Mouse (Mus musculus) kidney, adult 2 months (tissue): ENCODE measurements around the gene Ndufa4l2. TPM values are rescaled to one million over a fixed set of nuclear protein-coding genes. Genes with fewer than 3 reads are reported as not detected.
A peak's percentile ranks its signal among the peaks of the same experiment; 100 is the strongest.

ENCODE experiments used
- DNase-seq: peaks from one replicate; pipeline ENCODE4 v3.0.0; 2021
- H3K27ac ChIP-seq: fragments of 200-500 bp; 2 replicates; pipeline ENCODE4 v1.5.1; 2012; ENCODE audit warnings: low read depth, low read length, control low read depth, inconsistent platforms; ENCODE audit not compliant: insufficient read depth
- H3K27me3 ChIP-seq: fragments of 200-500 bp; replicated peaks from 2 replicates; pipeline ENCODE4 v1.6.1; 2012; ENCODE audit warnings: mild to moderate bottlenecking, moderate library complexity, low read length, inconsistent platforms; ENCODE audit not compliant: control insufficient read depth, insufficient read depth
- H3K36me3 ChIP-seq: fragments of 200-500 bp; 2 replicates; pipeline ENCODE4 v1.6.1; 2012; ENCODE audit warnings: mild to moderate bottlenecking, moderate library complexity, low read length, inconsistent platforms; ENCODE audit not compliant: control insufficient read depth, insufficient read depth
- H3K4me1 ChIP-seq: fragments of 200-500 bp; 2 replicates; pipeline ENCODE4 v1.6.1; 2011; ENCODE audit warnings: low read length; ENCODE audit not compliant: control insufficient read depth, insufficient read depth
- H3K4me3 ChIP-seq: fragments of 200-500 bp; 2 replicates; pipeline ENCODE4 v1.5.1; 2011; ENCODE audit warnings: mild to moderate bottlenecking, low read depth, low read length, control low read depth; ENCODE audit not compliant: insufficient read depth
- CTCF ChIP-seq: fragments of 200-500 bp; conservative IDR thresholded peaks from 2 replicates; pipeline ENCODE4 v1.5.1; 2011; ENCODE audit warnings: low read depth, mild to moderate bottlenecking, control low read depth, low read length, moderate library complexity, mixed read lengths; ENCODE audit not compliant: insufficient read depth, insufficient read length
- POLR2A ChIP-seq: fragments of 200-500 bp; IDR thresholded peaks from one replicate; pipeline ENCODE4 v1.6.1; 2011; ENCODE audit warnings: low read depth, low read length, control low read depth
- WGBS: fragments of 180-500 bp; shearing (Covaris S2); methylation state at CpG from one replicate; pipeline ENCODE4 v1.1.7; 2018; 5-methylcytosine and 5-hydroxymethylcytosine counted together
- polyA plus RNA-seq: library from polyadenylated mRNA; depleted of rRNA; stranded (reverse); fragments of >200 nt; gene quantifications from 2 replicates; pipeline ENCODE4 v1.2.3, GENCODE M21; 2012; rRNA removed

Ndufa4l2 gene
- polyA plus RNA-seq, 1 experiment = 24.4 TPM

DNA sequence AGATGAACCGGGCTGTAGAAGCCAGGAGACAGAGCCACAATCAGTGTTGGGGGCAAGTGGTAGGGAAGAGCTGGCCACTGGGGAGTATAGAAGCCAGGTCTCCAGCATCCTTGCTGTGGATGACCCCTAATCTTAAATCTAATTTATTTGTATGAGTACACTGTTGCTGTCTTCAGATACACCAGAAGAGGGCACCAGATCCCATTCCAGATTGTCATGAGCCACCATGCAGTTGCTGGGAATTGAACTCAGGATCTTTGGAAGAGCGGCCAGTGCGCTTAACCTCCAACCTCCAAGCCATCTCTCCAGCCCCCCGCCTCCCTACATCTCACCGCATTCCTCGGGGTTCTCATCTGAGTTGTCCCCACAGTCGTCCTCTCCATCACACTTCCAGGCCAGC, 31.7 kb downstream of the Ndufa4l2 start:
- Histone ChIP-seq H3K27ac (no peak overlapping the region), H3K36me3 (no peaks in the 10 kb centered on the region), H3K4me3 (no peak overlapping the region), H3K4me1 (no peaks in the 10 kb centered on the region), H3K27me3 (no peaks in the 10 kb centered on the region)
- TF ChIP-seq POLR2A (no peak), CTCF (no peak)
- no peak for DNase-seq
- 87% methylated on average over 7 of the region's 7 CpGs for WGBS

DNA sequence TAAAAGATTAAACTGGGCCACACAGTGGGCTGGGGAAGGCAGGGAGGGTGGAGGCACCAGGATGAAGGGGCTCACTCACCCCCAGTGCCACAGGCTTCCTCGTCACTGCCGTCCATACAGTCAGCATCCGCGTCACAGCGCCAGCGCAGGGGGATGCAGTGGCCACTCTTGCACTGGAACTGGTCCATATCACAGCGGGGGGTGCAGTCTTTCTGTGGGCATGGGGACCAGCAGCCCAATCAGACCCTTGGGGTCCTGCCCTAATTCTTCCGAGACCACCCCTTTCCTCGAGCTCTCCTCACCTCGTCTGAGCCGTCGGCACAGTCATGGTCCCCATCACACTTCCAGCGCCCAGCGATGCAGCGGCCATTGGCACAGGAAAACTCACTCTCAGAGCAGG, 33.5 kb downstream of the Ndufa4l2 start:
- TF ChIP-seq POLR2A (no peak), CTCF (no peak)
- WGBS = 95% methylated on average over 15 of the region's 15 CpGs
- Histone ChIP-seq H3K4me3 (no peak overlapping the region), H3K36me3 (no peaks in the 10 kb centered on the region), H3K4me1 (no peaks in the 10 kb centered on the region), H3K27ac (no peak overlapping the region), H3K27me3 (no peaks in the 10 kb centered on the region)
- DNase-seq = no peak

GRCm38 (mm10) chr10:127549892-127550291, 35.1 kb downstream of the Ndufa4l2 start:
- TF ChIP-seq CTCF (no peak), POLR2A (no peak)
- WGBS = 81% methylated on average over 17 of the region's 17 CpGs
- no peaks in the 10 kb centered on the region for H3K36me3 ChIP-seq

GRCm38 (mm10) chr10:127555703-127556102, 40.9 kb downstream of the Ndufa4l2 start:
- no peaks in the 10 kb centered on the region for H3K36me3 ChIP-seq
- peak; percentile 38 for DNase-seq
- no peak overlapping the region for H3K4me3 ChIP-seq
- no peaks in the 10 kb centered on the region for H3K27me3 ChIP-seq
- TF ChIP-seq CTCF (peak; percentile 77), POLR2A (no peak)
- 78% methylated on average over 18 of the region's 18 CpGs for WGBS
- H3K27ac ChIP-seq = no peak overlapping the region
- H3K4me1 ChIP-seq = no peaks in the 10 kb centered on the region

More at GRCm38 (mm10) chr10:127549892-127550291, 35.1 kb downstream of the Ndufa4l2 start:
- H3K27me3 ChIP-seq = no peaks in the 10 kb centered on the region
- H3K4me3 ChIP-seq = no peak overlapping the region
- no peak overlapping the region for H3K27ac ChIP-seq
- no peak for DNase-seq
- no peaks in the 10 kb centered on the region for H3K4me1 ChIP-seq

DNA sequence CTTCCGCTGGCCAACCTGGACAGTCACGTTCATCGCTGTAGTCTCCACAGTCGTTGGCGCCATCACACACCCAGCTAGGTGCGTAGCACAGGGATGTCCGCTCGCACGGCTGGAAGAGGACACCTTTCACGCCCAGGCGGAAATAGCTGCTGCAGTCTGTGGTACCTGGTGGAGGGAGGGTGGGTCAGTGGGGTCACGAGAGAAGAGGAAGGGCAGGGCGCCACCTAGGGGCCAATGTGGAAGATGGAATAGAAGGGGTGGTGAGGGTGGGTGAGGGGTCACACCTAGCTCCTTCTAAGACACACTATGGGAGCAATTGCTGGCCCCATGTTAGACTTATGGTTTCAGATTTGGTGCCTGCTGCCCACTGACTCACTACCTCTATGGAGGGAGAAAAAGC, 42.6 kb downstream of the Ndufa4l2 start:
- H3K27ac ChIP-seq = no peak overlapping the region
- H3K4me1 ChIP-seq = no peaks in the 10 kb centered on the region
- TF ChIP-seq POLR2A (no peak), CTCF (peak; percentile 37)
- no peaks in the 10 kb centered on the region for H3K36me3 ChIP-seq
- no peak for DNase-seq
- H3K27me3 ChIP-seq = no peaks in the 10 kb centered on the region
- no peak overlapping the region for H3K4me3 ChIP-seq
- 84% methylated on average over 13 of the region's 13 CpGs for WGBS

DNA sequence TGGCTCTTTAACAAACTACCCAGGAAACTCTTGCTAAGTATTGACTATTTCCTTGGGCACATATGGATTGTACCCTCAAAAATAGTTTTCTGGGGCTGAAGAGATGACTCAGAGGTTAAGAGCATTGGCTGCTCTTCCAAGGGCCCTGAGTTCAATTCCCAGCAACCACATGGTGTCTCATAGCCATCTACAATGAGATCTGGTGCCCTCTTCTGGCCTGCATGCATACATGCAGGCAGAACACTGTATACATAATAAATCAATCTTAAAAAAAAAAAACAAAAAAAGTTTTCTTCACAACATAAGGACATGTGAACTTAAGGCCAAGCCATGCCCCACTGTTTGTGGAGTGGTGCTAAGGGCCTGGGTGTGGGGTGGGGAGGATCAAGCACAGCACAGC, 46.4 kb downstream of the Ndufa4l2 start:
- Histone ChIP-seq H3K36me3 (no peaks in the 10 kb centered on the region), H3K27ac (no peak overlapping the region), H3K4me1 (no peaks in the 10 kb centered on the region), H3K4me3 (no peak overlapping the region), H3K27me3 (no peaks in the 10 kb centered on the region)
- TF ChIP-seq CTCF (peak; percentile 14; the same call in 1 of the 2 replicates), POLR2A (no peak)
- DNase-seq = no peak

GRCm38 (mm10) chr10:127563840-127564239, 49.1 kb downstream of the Ndufa4l2 start:
- DNase-seq = no peak
- WGBS = 54% methylated on average over 8 of the region's 8 CpGs
- peak overlapping the region; percentile 11; the same call in 1 of the 2 replicates for H3K27ac ChIP-seq
- TF ChIP-seq POLR2A (no peak), CTCF (no peak)
- no peaks in the 10 kb centered on the region for H3K27me3 ChIP-seq
- no peaks in the 10 kb centered on the region for H3K4me1 ChIP-seq
- H3K36me3 ChIP-seq = no peaks in the 10 kb centered on the region
- H3K4me3 ChIP-seq = no peak overlapping the region

DNA sequence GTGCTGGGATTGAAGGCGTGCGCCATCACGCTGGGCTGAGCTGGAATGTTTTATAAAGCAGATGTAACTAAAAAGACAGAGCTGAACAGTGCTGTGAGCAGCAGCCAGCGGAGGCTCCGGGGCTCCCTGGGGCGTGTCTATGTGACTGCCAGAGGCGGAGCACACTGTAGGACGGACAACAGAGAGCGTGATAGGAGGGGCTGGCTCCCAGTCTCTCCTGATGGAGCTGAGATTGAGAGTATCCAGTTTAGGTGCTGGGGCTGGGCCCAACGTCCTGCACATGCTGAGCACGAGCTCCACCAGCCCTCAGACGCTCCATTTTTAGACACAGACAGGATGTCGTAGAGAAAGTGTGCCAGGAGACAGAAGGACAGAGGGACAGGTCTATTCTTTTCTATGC, 49.5 kb downstream of the Ndufa4l2 start:
- peak; percentile 30 for DNase-seq
- no peaks in the 10 kb centered on the region for H3K36me3 ChIP-seq
- no peaks in the 10 kb centered on the region for H3K4me1 ChIP-seq
- TF ChIP-seq POLR2A = no peak
- TF ChIP-seq CTCF = no peak
- peak overlapping the region; percentile 11; the same call in 1 of the 2 replicates for H3K27ac ChIP-seq
- H3K4me3 ChIP-seq = no peak overlapping the region
- 38% methylated on average over 13 of the region's 13 CpGs for WGBS
- H3K27me3 ChIP-seq = no peaks in the 10 kb centered on the region

Other genes with a start within 250 kb of the Ndufa4l2 start
- 181 and 184 TPM in 2 replicates for gene Dctn2, start 248.6 kb upstream of the Ndufa4l2 start, polyA plus RNA-seq
- gene Mbd6, start 225.9 kb upstream of the Ndufa4l2 start, polyA plus RNA-seq = 24.6 and 26.8 TPM in 2 replicates
- gene Mars, start 203.2 kb upstream of the Ndufa4l2 start, polyA plus RNA-seq = 44.4 and 48.3 TPM in 2 replicates
- 2.7 and 6.0 TPM in 2 replicates for gene Arhgap9, start 193.0 kb upstream of the Ndufa4l2 start, polyA plus RNA-seq
- 1.7 and 3.0 TPM in 2 replicates for gene Gli1, start 173.0 kb upstream of the Ndufa4l2 start, polyA plus RNA-seq
- gene Inhbe, start 160.6 kb upstream of the Ndufa4l2 start, polyA plus RNA-seq = not detected in 2 replicates
- gene Inhbc, start 144.5 kb upstream of the Ndufa4l2 start, polyA plus RNA-seq = 0.12 TPM in 1 of 2 replicates, not detected in the other
- gene R3hdm2, start 134.6 kb upstream of the Ndufa4l2 start, polyA plus RNA-seq = 93.8 and 101 TPM in 2 replicates
- 1.2 and 3.0 TPM in 2 replicates for gene Stac3, start 13.3 kb upstream of the Ndufa4l2 start, polyA plus RNA-seq
- gene Shmt2, start 7.5 kb downstream of the Ndufa4l2 start, polyA plus RNA-seq = 232 and 274 TPM in 2 replicates
- gene Nxph4, start 19.6 kb downstream of the Ndufa4l2 start, polyA plus RNA-seq = 2.0 and 2.2 TPM in 2 replicates
- gene Lrp1, start 106.2 kb downstream of the Ndufa4l2 start, polyA plus RNA-seq = 55.3 and 57.8 TPM in 2 replicates
- 70.2 and 72.1 TPM in 2 replicates for gene Stat6, start 128.0 kb downstream of the Ndufa4l2 start, polyA plus RNA-seq
- 2.3 and 2.5 TPM in 2 replicates for gene Nemp1, start 151.9 kb downstream of the Ndufa4l2 start, polyA plus RNA-seq
- 17.9 and 18.6 TPM in 2 replicates for gene Nab2, start 153.6 kb downstream of the Ndufa4l2 start, polyA plus RNA-seq
- gene Myo1a, start 190.2 kb downstream of the Ndufa4l2 start, polyA plus RNA-seq = 0.06 and 0.18 TPM in 2 replicates
- 0.26 TPM in 1 of 2 replicates, not detected in the other for gene Tac2, start 209.5 kb downstream of the Ndufa4l2 start, polyA plus RNA-seq
- gene Zbtb39, start 224.6 kb downstream of the Ndufa4l2 start, polyA plus RNA-seq = 7.2 and 7.3 TPM in 2 replicates
- 8.1 and 9.7 TPM in 2 replicates for gene Gpr182, start 236.8 kb downstream of the Ndufa4l2 start, polyA plus RNA-seq
- 1.1 and 1.3 TPM in 2 replicates for gene Rdh1, start 244.8 kb downstream of the Ndufa4l2 start, polyA plus RNA-seq
- gene Rdh16f1, start 244.8 kb downstream of the Ndufa4l2 start, polyA plus RNA-seq = 2.1 and 2.3 TPM in 2 replicates